Mouse (Mus musculus) midbrain, embryonic 16.5 days (tissue): ENCODE results near the gene Nsg1. TPM values are rescaled to one million over a fixed set of nuclear protein-coding genes. Genes with fewer than 3 reads are reported as not detected.
A peak's percentile ranks its signal among the peaks of the same experiment; 100 is the strongest.

Experiments used
- ATAC-seq: fragments of 200-750 bp; cut with Nextera tagmentation; 2 replicates; pipeline ENCODE4 v1.8.0; 2017; ENCODE audit warnings: moderate TSS enrichment
- H3K27ac ChIP-seq: fragments of 300-500 bp; sonication (generic); 2 replicates; pipeline ENCODE4 v1.5.1; 2014; ENCODE audit warnings: mild to moderate bottlenecking, low read length, mixed read lengths
- H3K27me3 ChIP-seq: fragments of 300-500 bp; sonication (generic); 2 replicates; pipeline ENCODE4 v1.6.1; 2014; ENCODE audit warnings: low read depth, low read length, mixed read lengths; ENCODE audit not compliant: control insufficient read depth, insufficient read depth
- H3K36me3 ChIP-seq: fragments of 300-500 bp; sonication (generic); 2 replicates; pipeline ENCODE4 v1.6.1; 2014; ENCODE audit warnings: mild to moderate bottlenecking, low read length, moderate library complexity, mixed read lengths; ENCODE audit not compliant: control insufficient read depth, insufficient read depth
- H3K4me1 ChIP-seq: fragments of 300-500 bp; sonication (generic); 2 replicates; pipeline ENCODE4 v1.6.1; 2014; ENCODE audit warnings: mild to moderate bottlenecking, low read length, mixed read lengths; ENCODE audit not compliant: control insufficient read depth, insufficient read depth
- H3K4me2 ChIP-seq: fragments of 300-500 bp; sonication (generic); 2 replicates; pipeline ENCODE4 v1.6.1; 2014; ENCODE audit warnings: mild to moderate bottlenecking, low read length, mixed read lengths
- H3K4me3 ChIP-seq: fragments of 300-500 bp; sonication (generic); 2 replicates; pipeline ENCODE4 v1.5.1; 2014; ENCODE audit warnings: low read depth, mild to moderate bottlenecking, low read length, moderate library complexity, mixed read lengths
- H3K9ac ChIP-seq: fragments of 300-500 bp; sonication (generic); 2 replicates; pipeline ENCODE4 v1.6.1; 2014; ENCODE audit warnings: low read depth, low read length, mixed read lengths
- H3K9me3 ChIP-seq: fragments of 300-500 bp; sonication (generic); replicated peaks from 2 replicates; pipeline ENCODE4 v1.6.1; 2014; ENCODE audit warnings: mild to moderate bottlenecking, low read length, mixed read lengths; ENCODE audit not compliant: control insufficient read depth, poor library complexity, severe bottlenecking
- WGBS: fragments of 180-500 bp; shearing (Covaris S2); extraction: QIAGEN DNeasy Blood & Tissue Kit; methylation state at CpG from one replicate; pipeline ENCODE4 v1.1.7; 2014; 5-methylcytosine and 5-hydroxymethylcytosine counted together
- polyA plus RNA-seq: library from polyadenylated mRNA; unstranded; fragments of >200 nt; fragmentation: Nextera tagmentation; extraction: Ambion mirVana; gene quantifications from 2 replicates; pipeline ENCODE4 v1.2.1, GENCODE M21; 2015

The Nsg1 gene
- 1,570 and 1,631 TPM in 2 replicates for polyA plus RNA-seq

GRCm38 (mm10) chr5:38159634-38160413, at the start of gene Nsg1:
Gene Nsg1 (minus strand): TSS chr5:38159907.
- peak within 1 kb of the TSS; percentile 95 for H3K4me2 ChIP-seq
- 6% methylated on average over 35 of the region's 35 CpGs for WGBS

DNA sequence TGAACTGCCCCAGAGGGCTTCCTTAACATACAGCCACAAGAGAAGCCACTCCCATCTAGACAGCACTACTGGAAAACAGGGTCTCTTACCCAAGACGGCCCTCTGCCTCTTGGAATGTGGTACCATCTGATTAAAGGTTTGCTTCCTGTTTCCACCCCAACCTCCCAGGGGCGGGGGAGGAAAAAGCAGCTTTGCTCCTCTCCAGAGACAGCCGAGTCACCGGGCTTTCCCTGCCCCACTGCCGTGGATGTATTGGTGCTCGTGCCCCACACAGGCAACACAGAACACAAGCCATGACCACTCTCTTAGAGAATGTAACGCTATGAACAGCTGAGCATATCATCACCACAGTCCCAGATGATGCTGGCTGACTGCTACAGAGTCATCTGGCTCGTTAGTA, 49.3 kb upstream of the Nsg1 start:
- Histone ChIP-seq H3K27me3 (no peaks in the 10 kb centered on the region), H3K27ac (no peak overlapping the region), H3K9me3 (no peaks in the 10 kb centered on the region), H3K9ac (no peak overlapping the region), H3K4me2 (no peak overlapping the region), H3K36me3 (peaks cover 36% of the 10 kb centered on the region), H3K4me1 (no peaks in the 10 kb centered on the region), H3K4me3 (no peak overlapping the region)
- 79% methylated on average over 8 of the region's 8 CpGs for WGBS
- no peak for ATAC-seq

More at GRCm38 (mm10) chr5:38159634-38160413, at the start of gene Nsg1:
- peak within 1 kb of the TSS; percentile 99 for H3K9ac ChIP-seq
- H3K27me3 ChIP-seq: no peaks in the 10 kb centered on the region
- peak within 1 kb of the TSS; percentile 98 for H3K27ac ChIP-seq
- peaks cover 35% of the 10 kb centered on the region for H3K4me1 ChIP-seq
- H3K36me3 ChIP-seq: peaks cover 18% of the 10 kb centered on the region
- H3K4me3 ChIP-seq: peak within 1 kb of the TSS; percentile 84
- ATAC-seq: peak; percentile 52
- H3K9me3 ChIP-seq: no peaks in the 10 kb centered on the region

DNA sequence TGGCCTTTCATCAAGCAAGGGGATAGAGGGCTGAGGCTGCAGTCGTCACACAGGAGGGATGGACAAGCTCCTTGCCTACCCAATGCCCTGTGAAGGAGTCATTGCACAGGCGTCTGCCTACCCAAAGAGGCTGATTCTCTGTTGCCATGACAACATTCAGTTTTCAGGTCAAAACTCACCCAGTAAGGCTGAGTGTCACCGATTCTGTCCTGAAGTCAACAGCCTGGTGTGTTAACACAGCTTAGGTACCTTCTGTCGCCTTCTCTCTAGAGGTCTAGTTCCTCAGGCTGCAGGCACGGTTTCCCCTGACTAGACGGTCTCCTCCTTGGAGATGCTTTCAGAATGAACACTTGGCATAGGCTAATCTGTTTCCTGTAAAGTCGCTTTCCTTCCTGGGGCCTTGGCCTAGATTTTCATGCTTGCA, 45.6 kb upstream of the Nsg1 start:
- no peak for ATAC-seq
- peaks cover 37% of the 10 kb centered on the region for H3K36me3 ChIP-seq

GRCm38 (mm10) chr5:38199686-38200085, 40.0 kb upstream of the Nsg1 start:
- no peak overlapping the region for H3K27ac ChIP-seq
- H3K27me3 ChIP-seq: no peaks in the 10 kb centered on the region
- H3K36me3 ChIP-seq: peaks cover 26% of the 10 kb centered on the region
- no peaks in the 10 kb centered on the region for H3K9me3 ChIP-seq
- WGBS: 88% methylated on average over 2 of the region's 2 CpGs
- peaks cover 2% of the 10 kb centered on the region; the same call in 1 of the 2 replicates for H3K4me1 ChIP-seq
- no peak for ATAC-seq
- H3K4me3 ChIP-seq: no peak overlapping the region
- no peak overlapping the region for H3K4me2 ChIP-seq
- H3K9ac ChIP-seq: no peak overlapping the region

More for the DNA sequence above, 45.6 kb upstream of the Nsg1 start:
- H3K4me1 ChIP-seq: no peaks in the 10 kb centered on the region
- H3K4me2 ChIP-seq: no peak overlapping the region
- no peaks in the 10 kb centered on the region for H3K9me3 ChIP-seq
- no peak overlapping the region for H3K27ac ChIP-seq
- 84% methylated on average over 7 of the region's 7 CpGs for WGBS
- H3K27me3 ChIP-seq: no peaks in the 10 kb centered on the region
- no peak overlapping the region for H3K4me3 ChIP-seq
- no peak overlapping the region for H3K9ac ChIP-seq

GRCm38 (mm10) chr5:38197482-38197823, 37.7 kb upstream of the Nsg1 start:
- H3K9ac ChIP-seq: no peak overlapping the region
- WGBS: 14% methylated on average over 7 of the region's 7 CpGs
- no peak overlapping the region for H3K4me3 ChIP-seq
- H3K27me3 ChIP-seq: no peaks in the 10 kb centered on the region
- peak; percentile 79 for ATAC-seq
- peaks cover 14% of the 10 kb centered on the region for H3K36me3 ChIP-seq
- H3K4me2 ChIP-seq: no peak overlapping the region
- H3K27ac ChIP-seq: no peak overlapping the region
- H3K9me3 ChIP-seq: no peaks in the 10 kb centered on the region
- peaks cover 2% of the 10 kb centered on the region; the same call in 1 of the 2 replicates for H3K4me1 ChIP-seq

GRCm38 (mm10) chr5:38196821-38197481, 37.2 kb upstream of the Nsg1 start:
- ATAC-seq: peak; percentile 21
- H3K9ac ChIP-seq: no peak overlapping the region
- WGBS: 72% methylated on average over 5 of the region's 5 CpGs

DNA sequence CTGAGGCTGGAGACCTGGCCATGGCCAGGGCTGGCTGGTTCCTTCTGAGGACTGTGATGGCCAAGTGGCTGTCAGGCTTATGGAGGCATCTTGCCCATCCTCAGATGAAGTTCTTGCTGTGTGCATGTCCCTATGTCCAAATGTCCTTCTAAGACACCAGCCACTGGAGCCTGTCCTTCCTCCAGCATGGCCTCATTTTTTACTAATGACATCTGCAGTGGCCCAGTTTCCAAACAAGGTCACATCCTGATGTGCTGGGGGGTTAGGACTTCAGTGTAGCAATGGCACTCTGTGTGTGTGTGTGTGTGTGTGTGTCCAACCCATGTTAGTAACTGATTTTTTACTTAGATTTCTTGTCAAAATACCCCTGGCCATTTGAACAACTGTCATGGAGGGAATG, 36.2 kb upstream of the Nsg1 start:
- no peaks in the 10 kb centered on the region for H3K27me3 ChIP-seq
- no peak overlapping the region for H3K4me3 ChIP-seq
- H3K4me2 ChIP-seq: no peak overlapping the region
- no peaks in the 10 kb centered on the region for H3K9me3 ChIP-seq
- no peak overlapping the region for H3K27ac ChIP-seq
- peaks cover 2% of the 10 kb centered on the region; the same call in 1 of the 2 replicates for H3K4me1 ChIP-seq
- peaks cover 5% of the 10 kb centered on the region for H3K36me3 ChIP-seq
- H3K9ac ChIP-seq: no peak overlapping the region
- no peak for ATAC-seq

More at GRCm38 (mm10) chr5:38196821-38197481, 37.2 kb upstream of the Nsg1 start:
- Histone ChIP-seq H3K4me2 (no peak overlapping the region), H3K36me3 (peaks cover 11% of the 10 kb centered on the region), H3K27ac (no peak overlapping the region), H3K27me3 (no peaks in the 10 kb centered on the region), H3K4me1 (peaks cover 2% of the 10 kb centered on the region; the same call in 1 of the 2 replicates), H3K9me3 (no peaks in the 10 kb centered on the region), H3K4me3 (no peak overlapping the region)

GRCm38 (mm10) chr5:38194946-38195345, 35.2 kb upstream of the Nsg1 start:
- H3K4me2 ChIP-seq: no peak overlapping the region
- H3K27me3 ChIP-seq: no peaks in the 10 kb centered on the region
- no peak overlapping the region for H3K4me3 ChIP-seq
- H3K36me3 ChIP-seq: no peaks in the 10 kb centered on the region; the same call in 1 of the 2 replicates
- peaks cover 2% of the 10 kb centered on the region; the same call in 1 of the 2 replicates for H3K4me1 ChIP-seq
- ATAC-seq: no peak; the same call in 1 of the 2 replicates
- no peak overlapping the region for H3K9ac ChIP-seq
- no peak overlapping the region for H3K27ac ChIP-seq
- WGBS: 6% methylated on average over 2 of the region's 2 CpGs
- no peaks in the 10 kb centered on the region for H3K9me3 ChIP-seq

DNA sequence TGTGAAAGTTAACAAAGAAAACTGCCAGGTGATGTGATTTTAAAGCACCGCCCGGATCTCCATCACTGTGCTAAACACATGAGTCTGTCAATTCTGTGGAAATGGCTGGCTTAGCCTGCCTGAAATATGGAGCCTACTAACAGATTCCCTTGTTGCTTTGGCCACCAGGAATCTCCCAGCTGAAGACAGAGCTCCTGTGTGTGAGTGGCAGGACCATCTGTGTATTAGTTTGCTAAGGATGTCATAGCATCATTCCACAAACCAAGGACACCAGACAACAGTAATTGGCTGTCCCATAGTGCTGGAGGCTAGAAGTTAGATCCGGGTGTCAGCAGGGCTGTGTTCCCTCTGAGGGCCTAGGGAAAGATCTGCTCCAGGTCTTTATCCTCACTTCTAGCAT, 31.2 kb upstream of the Nsg1 start:
- peaks cover 2% of the 10 kb centered on the region; the same call in 1 of the 2 replicates for H3K4me1 ChIP-seq
- 95% methylated on average over 3 of the region's 3 CpGs for WGBS
- no peaks in the 10 kb centered on the region for H3K27me3 ChIP-seq
- ATAC-seq: no peak
- no peak overlapping the region for H3K27ac ChIP-seq
- no peaks in the 10 kb centered on the region for H3K36me3 ChIP-seq
- H3K9me3 ChIP-seq: no peaks in the 10 kb centered on the region
- H3K9ac ChIP-seq: no peak overlapping the region
- no peak overlapping the region for H3K4me2 ChIP-seq
- H3K4me3 ChIP-seq: no peak overlapping the region
